Mouse (Mus musculus) stomach, embryonic 14.5 days (tissue): ENCODE measurements around the gene Agbl1. TPM values are rescaled to one million over a fixed set of nuclear protein-coding genes. Genes with fewer than 3 reads are reported as not detected.

Experiments
- ATAC-seq: fragments of 200-750 bp; cut with Nextera tagmentation; 2 replicates; pipeline ENCODE4 v1.8.0; 2017; ENCODE audit warnings: low read depth, moderate TSS enrichment; ENCODE audit not compliant: insufficient number of reproducible peaks, insufficient read depth, low FRiP score
- H3K27ac ChIP-seq: fragments of 300-500 bp; sonication (generic); 2 replicates; pipeline ENCODE4 v1.5.1; 2014; ENCODE audit warnings: mild to moderate bottlenecking, low read length, moderate library complexity, mixed read lengths
- H3K27me3 ChIP-seq: fragments of 300-500 bp; sonication (generic); 2 replicates; pipeline ENCODE4 v1.6.1; 2014; ENCODE audit warnings: low read length, control low read depth, mixed read lengths; ENCODE audit not compliant: control insufficient read depth, insufficient read depth
- H3K36me3 ChIP-seq: fragments of 300-500 bp; sonication (generic); 2 replicates; pipeline ENCODE4 v1.6.1; 2014; ENCODE audit warnings: mild to moderate bottlenecking, control low read depth, low read length, moderate library complexity, mixed read lengths; ENCODE audit not compliant: control insufficient read depth, insufficient read depth
- H3K4me1 ChIP-seq: fragments of 300-500 bp; sonication (generic); 2 replicates; pipeline ENCODE4 v1.6.1; 2014; ENCODE audit warnings: low read length, control low read depth, mixed read lengths; ENCODE audit not compliant: control insufficient read depth, insufficient read depth
- H3K4me2 ChIP-seq: fragments of 300-500 bp; sonication (generic); replicated peaks from 2 replicates; pipeline ENCODE4 v1.6.1; 2014; ENCODE audit warnings: low read depth, low read length, control low read depth
- H3K4me3 ChIP-seq: fragments of 300-500 bp; sonication (generic); 2 replicates; pipeline ENCODE4 v1.5.1; 2014; ENCODE audit warnings: low read depth, low read length, control low read depth
- H3K9ac ChIP-seq: fragments of 300-500 bp; sonication (generic); replicated peaks from 2 replicates; pipeline ENCODE4 v1.6.1; 2014; ENCODE audit warnings: low read depth, mild to moderate bottlenecking, control low read depth, low read length, moderate library complexity, mixed read lengths
- H3K9me3 ChIP-seq: fragments of 300-500 bp; sonication (generic); 2 replicates; pipeline ENCODE4 v1.6.1; 2016; ENCODE audit warnings: low read depth, low read length, control low read depth; ENCODE audit not compliant: control insufficient read depth
- WGBS: fragments of 180-500 bp; shearing (Covaris S2); extraction: QIAGEN DNeasy Blood & Tissue Kit; methylation state at CpG from one replicate; pipeline ENCODE4 v1.1.7; 2014; 5-methylcytosine and 5-hydroxymethylcytosine counted together
- polyA plus RNA-seq: library from polyadenylated mRNA; unstranded; fragments of >200 nt; fragmentation: Nextera tagmentation; extraction: Ambion mirVana; gene quantifications from 2 replicates; pipeline ENCODE4 v1.2.1, GENCODE M21; 2014

Agbl1 gene
- polyA plus RNA-seq, 1 experiment from 2014 or later: not detected

- no peak overlapping the region for H3K4me2 ChIP-seq
- 57% methylated on average over 4 of the region's 4 CpGs for WGBS
- H3K27me3 ChIP-seq: no peaks in the 10 kb centered on the region
- ATAC-seq: no peak
- H3K4me3 ChIP-seq: no peak overlapping the region
- H3K9ac ChIP-seq: no peak overlapping the region
- no peak overlapping the region for H3K27ac ChIP-seq
- no peaks in the 10 kb centered on the region for H3K9me3 ChIP-seq
- H3K36me3 ChIP-seq: no peaks in the 10 kb centered on the region
- H3K4me1 ChIP-seq: no peaks in the 10 kb centered on the region
These were observed 178.4 kb downstream of the Agbl1 start for GRCm38 (mm10) chr7:76407930-76408557.

GRCm38 (mm10) chr7:76409020-76409419 is 179.3 kb downstream of the Agbl1 start:
- no peaks in the 10 kb centered on the region for H3K27me3 ChIP-seq
- H3K36me3 ChIP-seq: no peaks in the 10 kb centered on the region
- H3K27ac ChIP-seq: no peak overlapping the region
- H3K9me3 ChIP-seq: no peaks in the 10 kb centered on the region
- no peaks in the 10 kb centered on the region for H3K4me1 ChIP-seq
- no peak overlapping the region for H3K4me3 ChIP-seq
- ATAC-seq: no peak
- no peak overlapping the region for H3K4me2 ChIP-seq
- WGBS: 86% methylated on average over 10 of the region's 10 CpGs
- H3K9ac ChIP-seq: no peak overlapping the region

GRCm38 (mm10) chr7:76410403-76411180 is 180.9 kb downstream of the Agbl1 start:
- Histone ChIP-seq H3K36me3 (no peaks in the 10 kb centered on the region), H3K27ac (no peak overlapping the region), H3K9ac (no peak overlapping the region), H3K4me1 (no peaks in the 10 kb centered on the region), H3K9me3 (no peaks in the 10 kb centered on the region), H3K4me3 (no peak overlapping the region), H3K4me2 (no peak overlapping the region), H3K27me3 (no peaks in the 10 kb centered on the region)
- no peak for ATAC-seq
- WGBS: 73% methylated on average over 9 of the region's 9 CpGs

- Histone ChIP-seq H3K27me3 (no peaks in the 10 kb centered on the region), H3K4me2 (no peak overlapping the region), H3K9ac (no peak overlapping the region), H3K4me1 (no peaks in the 10 kb centered on the region), H3K4me3 (no peak overlapping the region), H3K9me3 (no peaks in the 10 kb centered on the region), H3K27ac (no peak overlapping the region), H3K36me3 (no peaks in the 10 kb centered on the region)
- ATAC-seq: no peak
- WGBS: 63% methylated on average over 4 of the region's 4 CpGs
These were observed 182.4 kb downstream of the Agbl1 start for GRCm38 (mm10) chr7:76411933-76412587.

GRCm38 (mm10) chr7:76416084-76416597 is 186.5 kb downstream of the Agbl1 start:
- no peaks in the 10 kb centered on the region for H3K4me1 ChIP-seq
- no peaks in the 10 kb centered on the region for H3K9me3 ChIP-seq
- no peak for ATAC-seq
- H3K27me3 ChIP-seq: no peaks in the 10 kb centered on the region
- H3K36me3 ChIP-seq: no peaks in the 10 kb centered on the region
- no peak overlapping the region for H3K27ac ChIP-seq
- H3K4me3 ChIP-seq: no peak overlapping the region
- H3K9ac ChIP-seq: no peak overlapping the region
- WGBS: 43% methylated on average over 3 of the region's 3 CpGs
- no peak overlapping the region for H3K4me2 ChIP-seq

GRCm38 (mm10) chr7:76438581-76438980 is 208.9 kb downstream of the Agbl1 start:
- H3K27ac ChIP-seq: no peak overlapping the region
- H3K4me2 ChIP-seq: no peak overlapping the region
- H3K9ac ChIP-seq: no peak overlapping the region
- H3K27me3 ChIP-seq: no peaks in the 10 kb centered on the region
- no peaks in the 10 kb centered on the region for H3K4me1 ChIP-seq
- H3K36me3 ChIP-seq: no peaks in the 10 kb centered on the region
- H3K9me3 ChIP-seq: no peaks in the 10 kb centered on the region
- no peak for ATAC-seq
- H3K4me3 ChIP-seq: no peak overlapping the region

GRCm38 (mm10) chr7:76438988-76439387 is 209.3 kb downstream of the Agbl1 start:
- no peak overlapping the region for H3K9ac ChIP-seq
- H3K4me2 ChIP-seq: no peak overlapping the region
- H3K9me3 ChIP-seq: no peaks in the 10 kb centered on the region
- WGBS: 87% methylated on average over 4 of the region's 4 CpGs
- no peak for ATAC-seq
- H3K36me3 ChIP-seq: no peaks in the 10 kb centered on the region
- H3K27me3 ChIP-seq: no peaks in the 10 kb centered on the region
- no peak overlapping the region for H3K4me3 ChIP-seq
- no peak overlapping the region for H3K27ac ChIP-seq
- H3K4me1 ChIP-seq: no peaks in the 10 kb centered on the region

- H3K9me3 ChIP-seq: no peaks in the 10 kb centered on the region
- no peak overlapping the region for H3K9ac ChIP-seq
- ATAC-seq: no peak
- no peaks in the 10 kb centered on the region for H3K36me3 ChIP-seq
- H3K4me2 ChIP-seq: no peak overlapping the region
- H3K4me1 ChIP-seq: no peaks in the 10 kb centered on the region
- no peak overlapping the region for H3K4me3 ChIP-seq
- H3K27ac ChIP-seq: no peak overlapping the region
- WGBS: 64% methylated on average over 5 of the region's 5 CpGs
- H3K27me3 ChIP-seq: no peaks in the 10 kb centered on the region
These were observed 232.8 kb downstream of the Agbl1 start for GRCm38 (mm10) chr7:76462361-76463001.
